Mouse (Mus musculus): ENCODE data around the gene Lrrc46.

DNA sequence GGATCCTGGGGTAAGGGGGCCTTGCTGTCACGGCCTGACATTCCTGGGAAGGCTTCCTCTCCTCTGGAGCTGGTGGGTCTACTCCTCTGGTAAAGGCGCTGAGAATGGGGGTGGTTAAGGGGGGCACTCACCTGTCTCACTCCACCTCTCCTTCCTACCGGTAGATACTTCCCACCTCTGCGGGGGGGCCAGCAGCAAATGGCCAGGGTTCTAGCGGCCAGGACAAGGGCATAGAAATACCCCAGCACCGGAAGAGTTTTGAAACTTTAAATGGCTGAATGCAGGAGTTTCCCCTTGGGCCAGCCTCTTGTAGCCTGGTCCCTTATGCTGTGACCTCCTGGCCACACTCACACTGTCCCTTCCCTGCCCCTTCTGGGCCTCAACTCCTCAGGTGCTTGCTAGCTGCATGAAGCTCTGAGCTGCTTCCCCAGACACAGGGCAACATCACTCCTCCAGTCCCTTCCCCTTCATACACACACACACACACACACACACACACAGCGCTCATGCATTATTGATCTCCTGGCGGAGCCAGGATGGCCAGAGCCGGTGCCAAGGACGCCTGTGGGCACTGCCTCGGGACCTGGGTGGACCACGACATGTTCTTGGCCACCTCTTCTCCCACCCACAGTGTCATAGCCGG, 9.9 kb upstream of the Lrrc46 start:
- TF ChIP-seq GATA1 (IDR thresholded peaks at IDR 0.05; ENCODE audit: low read length) (no peak), TAL1 (IDR thresholded peaks at IDR 0.05; ENCODE audit: low read length) (no peak)

Data from erythroblast, embryonic 14.5 days (primary cell).